Mouse (Mus musculus): Measurements from ENCODE around the gene Limd1.

DNA sequence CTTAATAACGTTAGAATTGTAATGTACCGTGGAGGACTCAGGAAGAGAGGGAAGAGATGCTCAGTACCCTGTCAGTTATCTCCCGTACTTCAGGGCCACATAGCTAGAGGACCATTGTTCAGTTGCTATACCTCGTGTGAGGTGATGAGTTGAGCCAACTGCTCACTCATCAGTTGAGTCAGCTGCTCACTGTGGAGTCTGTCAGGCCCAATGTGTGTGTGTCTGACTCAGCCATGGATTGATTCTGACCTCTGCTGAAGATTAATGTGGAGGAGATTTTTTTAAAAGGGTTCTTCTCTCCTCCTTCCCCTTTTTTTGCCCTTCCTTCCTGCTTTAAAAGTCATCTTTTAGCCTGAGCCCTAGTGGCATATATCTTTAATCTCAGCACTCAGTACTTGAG is 22.0 kb downstream of the Limd1 start:
- TF ChIP-seq POLR2A (IDR thresholded peaks at IDR 0.05; ENCODE audit: extremely low read depth, insufficient read depth, low read length) (no peak), CTCF (IDR thresholded peaks at IDR 0.05; ENCODE audit: extremely low read depth, insufficient read depth, low read length) (no peak)

Data from cortical plate, adult 2 months (tissue).